Mouse (Mus musculus) erythroblast, embryonic 14.5 days (primary cell): ENCODE measurements around the gene Capza2. TPM values are rescaled to one million over a fixed set of nuclear protein-coding genes. Genes with fewer than 3 reads are reported as not detected.

ENCODE experiments used
- H3K27me3 ChIP-seq: 2 replicates; pipeline ENCODE4 v1.6.1; 2012; ENCODE audit warnings: inconsistent platforms; ENCODE audit not compliant: control insufficient read depth
- H3K36me3 ChIP-seq: 2 replicates; pipeline ENCODE4 v1.6.1; 2012; ENCODE audit warnings: mild to moderate bottlenecking, inconsistent platforms; ENCODE audit not compliant: control insufficient read depth
- H3K4me1 ChIP-seq: 2 replicates; pipeline ENCODE4 v1.6.1; 2012; ENCODE audit warnings: inconsistent platforms; ENCODE audit not compliant: control insufficient read depth
- H3K4me3 ChIP-seq: replicated peaks from 2 replicates; pipeline ENCODE3; 2012; ENCODE audit warnings: moderate library complexity, mild to moderate bottlenecking, inconsistent platforms
- H3K9me3 ChIP-seq: 2 replicates; pipeline ENCODE4 v1.6.1; 2012; ENCODE audit warnings: low read length, inconsistent platforms, mixed read lengths; ENCODE audit not compliant: control insufficient read depth
- GATA1 ChIP-seq: IDR thresholded peaks from 2 replicates; pipeline ENCODE4 v1.6.1; 2012; ENCODE audit warnings: low read length, inconsistent platforms, mixed read lengths
- TAL1 ChIP-seq: IDR thresholded peaks from 3 replicates; pipeline ENCODE4 v1.6.1; 2012; ENCODE audit warnings: low read length, inconsistent platforms, mixed read lengths
- polyA plus RNA-seq: library from polyadenylated mRNA; stranded (reverse); fragments of >175 nt; gene quantifications from 2 replicates; pipeline ENCODE4 v1.2.3, GENCODE M21; 2012

Gene Capza2
- polyA plus RNA-seq, 1 experiment = 0.60 TPM

DNA sequence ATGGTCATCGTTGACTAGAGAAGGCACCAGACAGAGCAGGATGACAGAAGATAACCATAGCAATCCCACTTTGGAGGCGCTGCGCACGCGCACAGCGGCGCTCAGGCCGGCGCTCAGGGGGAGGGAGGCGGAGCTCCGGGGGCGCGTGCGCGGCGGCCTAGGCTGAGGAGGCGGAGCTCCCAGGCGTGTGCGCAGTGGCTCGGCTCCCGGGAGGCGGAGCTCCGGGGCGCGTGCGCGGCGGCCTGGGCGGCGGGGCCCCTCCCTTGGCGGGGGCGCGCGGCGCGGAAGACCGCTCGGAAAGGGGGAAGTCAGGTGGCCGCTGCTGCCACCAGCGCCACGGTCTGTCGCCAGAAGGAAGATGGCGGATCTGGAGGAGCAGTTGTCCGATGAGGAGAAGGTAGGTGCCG is 733 bp downstream of the Capza2 start:
- Histone ChIP-seq H3K9me3 (peaks cover 3% of the 10 kb centered on the region), H3K4me1 (peaks cover 46% of the 10 kb centered on the region), H3K27me3 (no peaks in the 10 kb centered on the region), H3K4me3 (peak overlapping the region; percentile 85), H3K36me3 (peaks cover 7% of the 10 kb centered on the region)
- no peak for TF ChIP-seq GATA1
- TF ChIP-seq TAL1 = no peak

DNA sequence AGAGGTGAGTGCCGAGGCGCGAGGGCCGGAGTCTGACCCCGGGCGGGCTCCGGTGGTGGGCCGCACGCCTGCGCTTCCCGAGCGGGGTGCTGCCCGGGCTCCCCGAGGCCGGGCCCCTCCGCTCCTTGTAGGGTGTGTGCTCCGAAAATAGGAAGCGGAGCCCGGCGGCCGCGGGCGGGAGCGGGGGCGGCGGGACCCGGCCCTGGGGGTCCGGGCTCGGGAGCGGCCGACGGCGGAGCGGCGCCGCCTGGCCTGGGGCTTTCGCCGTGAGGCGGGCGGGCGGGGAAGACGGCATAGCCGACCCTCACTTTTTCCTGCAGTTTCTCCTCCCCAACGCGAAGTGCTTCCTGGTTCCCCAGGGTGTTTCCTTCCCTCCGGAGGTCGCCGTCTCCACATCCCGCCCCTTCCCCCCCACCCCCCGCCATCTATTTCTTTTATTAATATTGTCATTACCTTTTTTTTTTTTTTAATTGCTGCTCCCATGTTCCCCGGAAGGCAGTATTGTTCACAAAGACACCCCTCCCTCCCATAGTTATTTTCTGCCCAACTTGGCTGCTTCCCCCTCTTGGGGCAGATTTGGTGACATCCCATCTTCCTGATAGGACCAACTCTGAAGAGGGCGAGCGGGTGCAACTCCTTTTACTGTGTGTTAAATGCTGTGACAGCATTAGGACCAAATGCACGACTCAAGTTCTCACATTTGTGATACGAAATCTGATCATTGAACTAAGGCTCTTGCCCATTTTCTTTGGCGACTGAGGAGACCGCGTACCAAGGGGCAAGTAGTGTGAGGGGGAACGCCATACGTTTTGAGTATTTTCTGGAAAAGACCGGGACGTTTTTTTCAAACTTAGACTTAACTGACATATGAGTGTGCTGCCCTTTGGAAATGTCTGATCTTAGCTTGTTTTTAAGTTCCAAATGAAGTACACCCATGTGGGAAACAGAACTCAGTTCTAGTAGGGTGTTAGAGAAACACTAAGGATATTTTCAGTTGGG is 1.5 kb downstream of the Capza2 start:
- H3K36me3 ChIP-seq = peaks cover 7% of the 10 kb centered on the region
- H3K4me3 ChIP-seq = peak overlapping the region; percentile 85
- peaks cover 3% of the 10 kb centered on the region for H3K9me3 ChIP-seq
- TF ChIP-seq TAL1 = no peak
- H3K27me3 ChIP-seq = no peaks in the 10 kb centered on the region
- peaks cover 46% of the 10 kb centered on the region for H3K4me1 ChIP-seq

DNA sequence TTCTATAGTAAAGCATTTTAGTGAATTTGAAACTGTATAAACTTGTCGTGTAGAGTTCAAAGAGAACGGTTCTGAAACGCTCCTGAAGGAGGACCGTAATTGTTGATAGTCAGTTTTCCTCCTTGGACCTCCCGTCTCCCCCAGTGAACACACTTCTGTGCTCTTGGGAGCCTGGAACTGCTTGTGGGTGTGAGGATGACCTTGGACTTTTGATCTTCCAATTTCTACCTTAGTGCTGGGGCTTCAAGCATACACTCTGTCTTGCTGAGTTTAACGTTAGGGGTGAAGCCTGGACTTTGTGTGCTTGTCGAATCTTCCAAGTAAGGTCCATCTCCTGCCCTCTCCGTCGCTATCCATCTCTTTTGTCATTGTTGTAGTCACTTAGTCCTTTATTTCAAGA is 4.0 kb downstream of the Capza2 start:
- TF ChIP-seq GATA1 (no peak), TAL1 (no peak)
- Histone ChIP-seq H3K36me3 (peaks cover 7% of the 10 kb centered on the region), H3K27me3 (no peaks in the 10 kb centered on the region), H3K9me3 (peaks cover 3% of the 10 kb centered on the region), H3K4me3 (no peak overlapping the region), H3K4me1 (peaks cover 39% of the 10 kb centered on the region)

DNA sequence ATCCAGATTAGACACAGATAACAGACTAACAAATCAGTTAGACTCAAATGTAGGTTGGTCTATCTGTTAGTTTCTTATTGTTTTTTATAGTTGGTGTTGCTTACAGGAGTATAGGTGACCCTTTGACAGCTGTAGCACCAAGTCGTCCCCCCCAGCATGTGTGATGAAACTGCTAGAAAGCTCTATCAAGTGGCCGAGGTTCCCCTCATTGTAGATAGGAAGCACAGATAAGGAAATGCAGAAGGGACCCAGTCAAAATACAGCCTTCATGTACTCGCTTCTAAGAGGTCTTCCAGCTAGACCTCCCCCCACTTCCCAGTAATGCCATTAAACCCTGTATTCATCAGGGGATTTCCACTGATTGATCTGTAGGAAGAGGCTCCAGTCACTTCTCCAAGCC is 6.7 kb downstream of the Capza2 start:
- Histone ChIP-seq H3K27me3 (no peaks in the 10 kb centered on the region), H3K4me1 (peaks cover 31% of the 10 kb centered on the region), H3K36me3 (peaks cover 7% of the 10 kb centered on the region), H3K4me3 (no peak overlapping the region), H3K9me3 (peaks cover 3% of the 10 kb centered on the region)
- TF ChIP-seq GATA1 (no peak), TAL1 (no peak)

- TF ChIP-seq GATA1 (no peak), TAL1 (no peak)
- no peaks in the 10 kb centered on the region for H3K27me3 ChIP-seq
- H3K36me3 ChIP-seq = peaks cover 24% of the 10 kb centered on the region
- peaks cover 12% of the 10 kb centered on the region for H3K4me1 ChIP-seq
- no peaks in the 10 kb centered on the region for H3K9me3 ChIP-seq
- no peak overlapping the region for H3K4me3 ChIP-seq
These were observed 10.1 kb downstream of the Capza2 start for GRCm38 (mm10) chr6:17646107-17646506.

DNA sequence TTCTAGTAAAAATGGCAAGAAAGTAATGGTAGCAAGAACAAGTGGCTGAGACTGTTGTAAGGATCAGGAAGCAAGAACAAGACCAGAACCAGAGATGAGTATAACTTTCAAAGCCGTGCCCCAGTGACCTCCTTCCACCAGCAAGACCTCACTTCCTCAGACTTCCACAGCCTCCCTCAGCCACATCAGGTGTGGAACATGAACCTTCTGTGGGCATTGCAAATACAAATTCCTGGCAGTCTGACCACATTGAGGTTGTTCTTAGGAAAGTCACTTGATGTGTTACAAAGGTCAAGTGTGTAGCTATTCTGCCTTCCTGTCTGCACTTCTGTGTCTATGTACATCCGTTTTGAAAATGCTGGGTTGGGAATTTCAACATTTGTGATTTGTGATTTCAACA is 16.1 kb downstream of the Capza2 start:
- peaks cover 71% of the 10 kb centered on the region for H3K36me3 ChIP-seq
- no peaks in the 10 kb centered on the region; the same call in 1 of the 2 replicates for H3K4me1 ChIP-seq
- H3K27me3 ChIP-seq = no peaks in the 10 kb centered on the region
- no peak overlapping the region for H3K4me3 ChIP-seq
- TF ChIP-seq TAL1 = no peak
- TF ChIP-seq GATA1 = no peak
- H3K9me3 ChIP-seq = no peaks in the 10 kb centered on the region

- Histone ChIP-seq H3K4me1 (no peaks in the 10 kb centered on the region; the same call in 1 of the 2 replicates), H3K9me3 (no peaks in the 10 kb centered on the region), H3K4me3 (no peak overlapping the region), H3K36me3 (peaks cover 67% of the 10 kb centered on the region), H3K27me3 (no peaks in the 10 kb centered on the region)
- no peak for TF ChIP-seq TAL1
- no peak for TF ChIP-seq GATA1
These were observed 19.0 kb downstream of the Capza2 start for GRCm38 (mm10) chr6:17655080-17655479.

GRCm38 (mm10) chr6:17657308-17657707 is 21.3 kb downstream of the Capza2 start:
- Histone ChIP-seq H3K4me1 (no peaks in the 10 kb centered on the region), H3K36me3 (peaks cover 71% of the 10 kb centered on the region)

DNA sequence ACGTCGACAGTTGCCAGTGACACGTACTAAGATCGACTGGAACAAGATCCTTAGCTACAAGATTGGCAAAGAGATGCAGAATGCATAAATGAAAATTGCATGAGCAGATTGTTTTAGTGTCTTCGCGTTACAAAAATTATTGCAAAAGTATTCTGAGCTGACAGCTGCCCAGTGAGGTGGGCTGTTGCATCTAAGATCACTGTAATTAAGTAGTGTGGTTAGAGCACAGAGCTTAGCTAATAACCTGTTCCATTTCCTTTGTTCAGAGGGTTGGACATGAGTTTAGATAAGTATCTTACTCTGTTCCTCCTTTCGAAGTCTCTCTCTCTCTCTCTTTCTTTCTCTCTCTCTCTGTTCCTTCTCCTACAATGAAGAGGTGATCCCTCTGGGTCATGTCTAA is 29.3 kb downstream of the Capza2 start:
- Histone ChIP-seq H3K27me3 (no peaks in the 10 kb centered on the region), H3K4me1 (no peaks in the 10 kb centered on the region), H3K9me3 (no peaks in the 10 kb centered on the region), H3K36me3 (peaks cover 86% of the 10 kb centered on the region), H3K4me3 (no peak overlapping the region)
- TF ChIP-seq TAL1 (no peak), GATA1 (no peak)

More at GRCm38 (mm10) chr6:17657308-17657707, 21.3 kb downstream of the Capza2 start:
- Histone ChIP-seq H3K4me3 (no peak overlapping the region), H3K27me3 (no peaks in the 10 kb centered on the region), H3K9me3 (no peaks in the 10 kb centered on the region)
- TF ChIP-seq GATA1 (no peak), TAL1 (no peak)

GRCm38 (mm10) chr6:17666024-17666423 is 30.0 kb downstream of the Capza2 start:
- Histone ChIP-seq H3K36me3 (peaks cover 80% of the 10 kb centered on the region), H3K4me1 (no peaks in the 10 kb centered on the region), H3K9me3 (no peaks in the 10 kb centered on the region), H3K27me3 (no peaks in the 10 kb centered on the region), H3K4me3 (no peak overlapping the region)
- TF ChIP-seq GATA1 (no peak), TAL1 (no peak)
